Mouse (Mus musculus): ENCODE results near the gene Rgs6.

DNA sequence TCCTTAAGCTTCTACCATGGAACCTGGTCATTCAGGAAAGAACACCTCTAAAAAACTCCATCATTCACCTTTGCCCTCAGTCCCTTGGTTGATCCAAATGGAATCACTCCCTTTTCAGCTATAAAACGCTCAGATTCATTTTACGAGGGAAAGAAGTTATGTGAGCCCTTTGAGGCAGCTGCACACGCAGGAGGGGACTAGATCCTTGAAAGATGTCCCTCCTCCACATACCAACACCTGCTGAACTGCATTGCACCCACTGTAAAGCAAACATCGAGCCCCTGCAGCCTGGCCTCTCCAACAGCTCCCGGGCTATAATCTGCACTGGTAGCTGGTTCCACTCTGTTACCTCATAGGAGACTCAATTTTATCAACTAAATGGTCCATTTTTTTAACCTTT lies 482.8 kb downstream of the Rgs6 start:
- TF ChIP-seq PAX5 (IDR thresholded peaks at IDR 0.05; ENCODE audit: low read length) (no peak), POLR2A (IDR thresholded peaks at IDR 0.05; ENCODE audit: low read depth, low read length) (no peak), NRF1 (IDR thresholded peaks at IDR 0.05; ENCODE audit: low read depth, low read length) (no peak), ZC3H11A (IDR thresholded peaks at IDR 0.05; ENCODE audit: low read depth, low read length) (no peak), EP300 (IDR thresholded peaks at IDR 0.05; ENCODE audit: low read length) (no peak), CTCF (conservative IDR thresholded peaks at IDR 0.05 in 1 of 2, IDR thresholded peaks at IDR 0.05 in 1 of 2; ENCODE audit: low read depth in 2 of 2, low read length in 2 of 2) (no peak), MXI1 (IDR thresholded peaks at IDR 0.05; ENCODE audit: low read depth, low read length) (no peak)
